Mouse (Mus musculus) stomach, postnatal 0 days (tissue): ENCODE data around the gene Pcsk5.

Source experiments
- CTCF ChIP-seq: IDR thresholded peaks from 2 replicates; pipeline ENCODE4 v1.5.1; 2016; ENCODE audit warnings: antibody characterized with exemption, low read depth, mild to moderate bottlenecking, moderate library complexity
- EP300 ChIP-seq: optimal IDR thresholded peaks from 2 replicates; pipeline ENCODE3; 2016; ENCODE audit warnings: antibody characterized with exemption

DNA sequence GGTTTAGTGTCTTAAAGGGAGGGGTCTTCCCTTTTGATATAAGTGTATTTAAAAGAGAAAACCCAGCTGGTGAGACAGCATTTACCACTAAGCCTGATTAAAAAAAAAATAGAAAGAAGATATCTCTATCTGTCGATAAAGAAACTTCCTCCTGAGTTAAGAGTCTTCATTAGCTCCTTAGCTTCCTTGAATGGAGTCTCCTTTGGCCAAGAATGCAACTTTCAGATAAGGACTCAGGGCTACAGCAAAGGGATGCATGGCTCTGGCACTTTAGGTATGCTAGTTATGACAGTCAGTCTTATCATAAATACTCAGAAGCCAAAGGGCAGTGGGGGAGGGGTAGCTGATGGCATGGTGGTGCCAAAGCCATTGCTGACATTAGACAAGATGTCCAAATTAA, 2.4 kb upstream of the Pcsk5 start:
- no peak for TF ChIP-seq EP300
- TF ChIP-seq CTCF: no peak
